Mouse (Mus musculus) mesoderm, embryonic 11.5 days (tissue): ENCODE measurements around the gene Wasl.

Experiments
- DNase-seq: peaks from one replicate; pipeline ENCODE4 v3.0.0-alpha.2; 2012; ENCODE audit warnings: low read depth, low spot score

Wasl gene

GRCm38 (mm10) chr6:24645346-24646053 lies 19.3 kb downstream of the Wasl start:
- no peak for DNase-seq

- DNase-seq: no peak
Observed at GRCm38 (mm10) chr6:24642960-24643359, 21.8 kb downstream of the Wasl start.

GRCm38 (mm10) chr6:24642161-24642560 lies 22.6 kb downstream of the Wasl start:
- no peak for DNase-seq

- no peak for DNase-seq
Observed at GRCm38 (mm10) chr6:24641286-24641685, 23.5 kb downstream of the Wasl start.

GRCm38 (mm10) chr6:24635814-24636213 lies 29.0 kb downstream of the Wasl start:
- DNase-seq: no peak

GRCm38 (mm10) chr6:24634065-24634464 lies 30.7 kb downstream of the Wasl start:
- no peak for DNase-seq

- no peak for DNase-seq
Observed at GRCm38 (mm10) chr6:24632061-24632460, 32.7 kb downstream of the Wasl start.

- no peak for DNase-seq
Observed at GRCm38 (mm10) chr6:24628499-24628898, 36.3 kb downstream of the Wasl start.

GRCm38 (mm10) chr6:24627586-24628030 lies 37.2 kb downstream of the Wasl start:
- peak; percentile 76 for DNase-seq

GRCm38 (mm10) chr6:24622098-24622497 lies 42.7 kb downstream of the Wasl start:
- no peak for DNase-seq

- no peak for DNase-seq
Observed at GRCm38 (mm10) chr6:24620936-24621335, 43.9 kb downstream of the Wasl start.

GRCm38 (mm10) chr6:24619285-24620045 lies 45.3 kb downstream of the Wasl start:
- no peak for DNase-seq

GRCm38 (mm10) chr6:24616746-24617145 lies 48.1 kb downstream of the Wasl start:
- DNase-seq: no peak

GRCm38 (mm10) chr6:24613918-24614317 lies 50.9 kb downstream of the Wasl start:
- DNase-seq: no peak

- DNase-seq: no peak
Observed at GRCm38 (mm10) chr6:24613346-24613745, 51.5 kb downstream of the Wasl start.

- no peak for DNase-seq
Observed at GRCm38 (mm10) chr6:24612074-24612755, 52.6 kb downstream of the Wasl start.

GRCm38 (mm10) chr6:24610358-24610757 lies 54.5 kb downstream of the Wasl start:
- DNase-seq: no peak

- DNase-seq: no peak
Observed at GRCm38 (mm10) chr6:24609531-24609930, 55.3 kb downstream of the Wasl start.

- no peak for DNase-seq
Observed at GRCm38 (mm10) chr6:24608682-24609081, 56.1 kb downstream of the Wasl start.

GRCm38 (mm10) chr6:24608129-24608528 lies 56.7 kb downstream of the Wasl start:
- DNase-seq: no peak

- no peak for DNase-seq
Observed at GRCm38 (mm10) chr6:24607531-24607930, 57.3 kb downstream of the Wasl start.

- no peak for DNase-seq
Observed at GRCm38 (mm10) chr6:24606512-24606911, 58.3 kb downstream of the Wasl start.
